In genomic region chr8:123786644-123787043, GRCm38 (mm10) we compare ENCODE assay signal across 13 mouse cellular contexts. TPM values are rescaled to one million over a fixed set of nuclear protein-coding genes. Genes with fewer than 3 reads are reported as not detected.
"Had no signal": no experiment of that assay in that cellular context is flagged by ENCODE, and none has a peak within 500 bp of the region (broad histone marks: within the 10 kb centered on the region; RNA-seq: fewer than 3 reads in every experiment).

No protein-coding gene starts in this region.

- H3K27ac ChIP-seq: liver, embryonic 13.5 days; midbrain, embryonic 15.5 days; neural tube, embryonic 13.5 days had no signal

- H3K9me3 ChIP-seq: liver, embryonic 13.5 days; midbrain, embryonic 15.5 days; neural tube, embryonic 13.5 days had no signal

- ATAC-seq: midbrain, embryonic 15.5 days had no signal

- H3K9ac ChIP-seq: midbrain, embryonic 15.5 days; neural tube, embryonic 13.5 days had no signal

- DNase-seq: kidney, postnatal 14 days; kidney, postnatal 4 days; liver, embryonic 13.5 days; lung, adult 2 months; lung, postnatal 14 days; lung, postnatal 4 days; retina, postnatal 1 day; right cerebral cortex, postnatal 25 days; thymus, adult 18-20 months had no signal

- H3K4me2 ChIP-seq: midbrain, embryonic 11.5 days; neural tube, embryonic 13.5 days had no signal

- H3K4me1 ChIP-seq: midbrain, embryonic 15.5 days had no signal

- H3K36me3 ChIP-seq: liver, embryonic 13.5 days; midbrain, embryonic 15.5 days; neural tube, embryonic 13.5 days had no signal

- H3K27me3 ChIP-seq: liver, embryonic 13.5 days; midbrain, embryonic 15.5 days had no signal

- H3K4me3 ChIP-seq: midbrain, embryonic 15.5 days; neural tube, embryonic 13.5 days had no signal

RNA-seq across cellular contexts. Expression of gene Rab4a, which starts 19.1 kb away (rescaled TPM):
- total RNA-seq: neutrophil, adult 5-6 weeks had no signal
